Mouse (Mus musculus): ENCODE data around the gene Ndufab1. TPM values are rescaled to one million over a fixed set of nuclear protein-coding genes. Genes with fewer than 3 reads are reported as not detected.
"Not testable (repeated sequence)": the region's sequence is repeated elsewhere in the genome, so short reads cannot be mapped to it uniquely, and the experiment has no call there.

Ndufab1 gene
- 765 and 766 TPM in 2 replicates for polyA plus RNA-seq (2016; fragmentation: Nextera tagmentation; extraction: Ambion mirVana)

DNA sequence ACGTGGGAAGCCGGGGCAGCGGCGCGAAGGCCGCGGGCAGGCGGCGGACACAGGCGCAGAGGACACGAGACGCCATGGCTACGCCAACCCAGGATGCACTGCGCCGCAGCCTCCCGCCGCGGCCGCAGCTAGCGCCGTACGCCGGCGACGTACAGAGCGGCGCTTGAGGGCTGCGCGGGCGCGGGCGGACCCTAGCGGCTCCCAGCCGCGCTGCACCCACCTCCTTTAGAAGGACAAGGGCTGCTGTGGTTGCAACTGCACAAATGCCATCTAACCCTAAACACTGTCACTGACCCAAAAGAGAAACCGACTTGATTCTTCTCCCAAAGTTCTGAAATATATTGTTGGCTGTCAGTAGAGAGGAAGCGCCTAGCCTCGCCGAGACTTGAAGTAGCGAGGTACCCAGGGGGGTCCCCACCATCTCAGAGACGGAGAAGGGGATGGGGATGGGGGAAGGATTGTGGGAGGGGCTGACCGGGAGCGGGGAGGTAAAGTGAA is at the start of gene Ndufab1:
Gene Ndufab1, minus strand, starts transcription at position 140 of the 498 bp plus-strand sequence.
- H3K27ac ChIP-seq, result peak within 1 kb of the TSS; percentile 95
- H3K4me1 ChIP-seq (replicated peaks), result peaks cover 13% of the 10 kb centered on the region
- H3K9me3 ChIP-seq, result no peaks in the 10 kb centered on the region
- peak; percentile 88 for DNase-seq (ENCODE audit: low spot score)
- under 1% methylated on average over 43 of the region's 43 CpGs for WGBS
- peaks cover 30% of the 10 kb centered on the region for H3K36me3 ChIP-seq
- no peaks in the 10 kb centered on the region for H3K27me3 ChIP-seq (ENCODE audit: insufficient read depth, poor library complexity, severe bottlenecking)
- peak within 1 kb of the TSS; percentile 79 for H3K4me3 ChIP-seq

DNA sequence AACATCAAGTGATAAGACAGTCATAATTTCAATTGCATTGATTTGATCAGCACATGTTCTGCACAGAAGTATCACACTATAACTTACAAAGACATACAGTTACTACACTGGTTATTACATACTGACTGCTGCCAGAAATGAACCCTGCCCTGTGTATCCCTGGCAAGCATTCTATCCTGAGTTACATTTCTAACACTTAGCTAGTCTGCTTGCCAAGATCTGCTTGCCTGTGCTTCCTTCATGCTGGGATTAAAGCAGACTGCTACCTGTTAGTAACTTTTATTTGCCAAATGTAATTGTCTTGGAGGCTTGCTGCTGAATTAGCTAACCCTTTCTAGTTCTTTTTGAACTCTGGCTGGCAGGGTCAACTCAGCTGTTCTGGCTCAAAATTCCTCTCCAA is 39.3 kb upstream of the Ndufab1 start:
- DNase-seq (ENCODE audit: low spot score), result no peak
- H3K4me1 ChIP-seq (replicated peaks), result no peaks in the 10 kb centered on the region
- peaks cover 99% of the 10 kb centered on the region for H3K36me3 ChIP-seq
- no peak overlapping the region for H3K4me3 ChIP-seq
- no peaks in the 10 kb centered on the region for H3K9me3 ChIP-seq
- no peak overlapping the region for H3K27ac ChIP-seq
- H3K27me3 ChIP-seq (ENCODE audit: insufficient read depth, poor library complexity, severe bottlenecking), result no peaks in the 10 kb centered on the region

GRCm38 (mm10) chr7:122138190-122138589 is 36.5 kb upstream of the Ndufab1 start:
- Histone ChIP-seq H3K27me3 (ENCODE audit: insufficient read depth, poor library complexity, severe bottlenecking) (no peaks in the 10 kb centered on the region), H3K9me3 (no peaks in the 10 kb centered on the region), H3K27ac (no peak overlapping the region), H3K4me3 (no peak overlapping the region), H3K36me3 (peaks cover 89% of the 10 kb centered on the region), H3K4me1 (replicated peaks) (peaks cover 8% of the 10 kb centered on the region)
- no peak for DNase-seq (ENCODE audit: low spot score)
- WGBS, result 95% methylated on average over 5 of the region's 5 CpGs

DNA sequence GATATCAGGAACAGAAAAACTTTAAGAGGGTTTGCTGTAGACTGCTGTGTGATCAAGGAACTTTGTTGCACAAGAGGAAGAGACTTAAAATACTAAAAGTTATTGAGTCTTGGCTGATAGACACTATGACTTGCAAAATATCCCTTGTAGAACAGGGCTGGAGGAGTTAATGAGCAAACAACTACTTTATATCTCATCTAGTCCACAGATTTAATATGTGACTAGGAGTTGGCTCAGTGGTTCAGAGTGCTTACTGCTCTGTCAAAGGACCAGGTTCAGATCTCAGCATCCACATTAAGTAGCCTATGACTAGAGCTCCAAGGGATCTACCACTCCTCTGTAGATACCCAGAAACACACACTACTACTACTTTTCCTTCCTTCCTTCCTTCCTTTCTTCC is 35.4 kb upstream of the Ndufab1 start:
- no peaks in the 10 kb centered on the region for H3K27me3 ChIP-seq (ENCODE audit: insufficient read depth, poor library complexity, severe bottlenecking)
- no peaks in the 10 kb centered on the region for H3K9me3 ChIP-seq
- no peak overlapping the region for H3K4me3 ChIP-seq
- peaks cover 78% of the 10 kb centered on the region for H3K36me3 ChIP-seq
- no peak overlapping the region for H3K27ac ChIP-seq
- H3K4me1 ChIP-seq (replicated peaks), result peaks cover 10% of the 10 kb centered on the region
- DNase-seq (ENCODE audit: low spot score), result no peak

DNA sequence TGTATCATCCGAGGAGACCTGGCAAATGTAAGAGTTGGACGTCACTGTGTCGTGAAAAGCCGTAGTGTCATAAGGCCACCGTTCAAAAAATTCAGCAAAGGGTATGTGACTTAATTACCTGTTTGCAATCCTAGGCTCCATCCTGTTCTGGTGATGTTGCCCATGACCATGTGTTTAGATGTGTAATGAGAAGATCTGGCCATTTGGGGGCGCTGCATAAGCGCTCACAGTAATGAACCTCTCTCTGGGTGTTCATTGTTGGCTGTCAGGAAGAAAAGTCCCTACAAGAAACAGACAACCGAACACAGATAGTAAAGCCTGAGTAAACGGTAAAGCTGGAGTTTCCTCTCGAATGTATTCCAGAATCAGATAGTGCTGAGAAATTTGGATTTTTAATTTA is 33.4 kb upstream of the Ndufab1 start:
- no peak overlapping the region for H3K4me3 ChIP-seq
- no peaks in the 10 kb centered on the region for H3K9me3 ChIP-seq
- H3K4me1 ChIP-seq (replicated peaks), result peaks cover 21% of the 10 kb centered on the region
- H3K36me3 ChIP-seq, result peaks cover 58% of the 10 kb centered on the region
- peak; percentile 11 for DNase-seq (ENCODE audit: low spot score)
- H3K27me3 ChIP-seq (ENCODE audit: insufficient read depth, poor library complexity, severe bottlenecking), result no peaks in the 10 kb centered on the region
- H3K27ac ChIP-seq, result no peak overlapping the region
- 74% methylated on average over 10 of the region's 10 CpGs for WGBS

- H3K4me3 ChIP-seq, result peak overlapping the region; percentile 95
- no peaks in the 10 kb centered on the region for H3K27me3 ChIP-seq (ENCODE audit: insufficient read depth, poor library complexity, severe bottlenecking)
- 20% methylated on average over 8 of the region's 8 CpGs for WGBS
- peaks cover 21% of the 10 kb centered on the region for H3K4me1 ChIP-seq (replicated peaks)
- no peaks in the 10 kb centered on the region for H3K9me3 ChIP-seq
- peak overlapping the region; percentile 93 for H3K27ac ChIP-seq
- DNase-seq (ENCODE audit: low spot score), result no peak
- H3K36me3 ChIP-seq, result peaks cover 57% of the 10 kb centered on the region
Observed at GRCm38 (mm10) chr7:122133338-122133625, 31.6 kb upstream of the Ndufab1 start.

GRCm38 (mm10) chr7:122132497-122133337 is 31.0 kb upstream of the Ndufab1 start, which contains the start of the genes Palb2 and Dctn5:
Palb2 (minus strand) TSS chr7:122132985.
Dctn5 (plus strand) TSS chr7:122133041.
- no peaks in the 10 kb centered on the region for H3K27me3 ChIP-seq (ENCODE audit: insufficient read depth, poor library complexity, severe bottlenecking)
- H3K36me3 ChIP-seq, result peaks cover 57% of the 10 kb centered on the region
- peak within 1 kb of the TSS; percentile 95 for H3K4me3 ChIP-seq
- DNase-seq (ENCODE audit: low spot score), result peak; percentile 99
- under 1% methylated on average over 54 of the region's 54 CpGs for WGBS
- no peaks in the 10 kb centered on the region for H3K9me3 ChIP-seq
- peak within 1 kb of the TSS; percentile 93 for H3K27ac ChIP-seq
- peaks cover 21% of the 10 kb centered on the region for H3K4me1 ChIP-seq (replicated peaks)

GRCm38 (mm10) chr7:122131834-122132233 is 30.1 kb upstream of the Ndufab1 start:
- no peak for DNase-seq (ENCODE audit: low spot score)
- Histone ChIP-seq H3K36me3 (peaks cover 57% of the 10 kb centered on the region), H3K27ac (0 out of 2 replicates have a peak overlapping the region, but pooled peaks have one; percentile 93), H3K4me3 (peak overlapping the region; percentile 95), H3K9me3 (no peaks in the 10 kb centered on the region), H3K4me1 (replicated peaks) (peaks cover 21% of the 10 kb centered on the region), H3K27me3 (ENCODE audit: insufficient read depth, poor library complexity, severe bottlenecking) (no peaks in the 10 kb centered on the region)

DNA sequence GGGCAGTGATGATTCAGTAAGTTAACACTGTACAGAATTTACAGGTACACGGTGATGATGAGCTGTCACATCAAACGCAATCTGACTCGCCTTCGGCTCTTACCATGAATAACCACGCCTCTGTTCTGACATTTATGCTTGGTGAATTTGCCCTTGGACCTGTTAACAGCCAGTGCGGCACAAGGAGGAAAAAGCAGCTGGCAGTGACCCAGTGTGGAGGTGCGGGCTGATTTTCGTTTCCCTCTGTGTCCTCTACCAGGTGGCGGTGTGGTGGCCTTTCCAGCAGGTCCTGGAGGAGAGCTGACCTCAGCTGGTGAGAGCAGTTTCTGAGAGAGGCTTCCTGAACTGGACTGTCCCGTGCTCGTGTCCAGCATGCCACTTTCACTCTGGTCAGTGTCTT is 25.3 kb upstream of the Ndufab1 start:
- no peak for DNase-seq (ENCODE audit: low spot score)
- no peaks in the 10 kb centered on the region for H3K27me3 ChIP-seq (ENCODE audit: insufficient read depth, poor library complexity, severe bottlenecking)
- peaks cover 78% of the 10 kb centered on the region for H3K36me3 ChIP-seq
- H3K27ac ChIP-seq, result no peak overlapping the region
- 94% methylated on average over 11 of the region's 11 CpGs for WGBS
- no peaks in the 10 kb centered on the region for H3K9me3 ChIP-seq
- no peak overlapping the region for H3K4me3 ChIP-seq
- H3K4me1 ChIP-seq (replicated peaks), result peaks cover 9% of the 10 kb centered on the region

DNA sequence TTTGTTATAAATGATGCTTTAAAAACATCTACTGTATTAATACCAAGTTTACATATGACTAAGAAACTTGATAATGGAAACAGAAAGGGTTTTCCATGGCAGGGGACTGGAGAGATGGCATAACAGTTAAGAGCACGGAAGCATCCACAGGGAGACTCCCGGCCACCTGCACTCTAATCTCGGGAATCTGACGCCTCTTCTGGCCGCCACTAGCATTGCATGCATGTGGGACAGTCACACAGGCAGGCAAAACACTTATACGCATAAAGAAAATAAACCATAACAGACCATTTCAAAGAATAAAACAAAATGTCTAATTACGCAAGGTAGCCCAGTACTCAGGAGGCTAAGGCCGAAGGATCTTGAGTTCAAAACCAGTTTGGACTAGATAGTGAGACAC is 23.9 kb upstream of the Ndufab1 start:
- Histone ChIP-seq H3K4me1 (replicated peaks) (no peaks in the 10 kb centered on the region), H3K27me3 (ENCODE audit: insufficient read depth, poor library complexity, severe bottlenecking) (no peaks in the 10 kb centered on the region), H3K27ac (no peak overlapping the region), H3K36me3 (peaks cover 92% of the 10 kb centered on the region), H3K4me3 (no peak overlapping the region), H3K9me3 (no peaks in the 10 kb centered on the region)
- no peak for DNase-seq (ENCODE audit: low spot score)
- WGBS, result 78% methylated on average over 8 of the region's 8 CpGs

- Histone ChIP-seq H3K27ac (no peak overlapping the region), H3K9me3 (no peaks in the 10 kb centered on the region), H3K4me3 (no peak overlapping the region), H3K27me3 (ENCODE audit: insufficient read depth, poor library complexity, severe bottlenecking) (no peaks in the 10 kb centered on the region), H3K4me1 (replicated peaks) (no peaks in the 10 kb centered on the region), H3K36me3 (peaks cover 94% of the 10 kb centered on the region)
- 89% methylated on average over 4 of the region's 4 CpGs for WGBS
- no peak for DNase-seq (ENCODE audit: low spot score)
Observed at GRCm38 (mm10) chr7:122123518-122123917, 21.8 kb upstream of the Ndufab1 start.

GRCm38 (mm10) chr7:122108206-122108605 is 6.5 kb upstream of the Ndufab1 start:
- Histone ChIP-seq H3K4me3 (no peak overlapping the region), H3K27me3 (ENCODE audit: insufficient read depth, poor library complexity, severe bottlenecking) (no peaks in the 10 kb centered on the region), H3K36me3 (peaks cover 66% of the 10 kb centered on the region), H3K4me1 (replicated peaks) (no peaks in the 10 kb centered on the region), H3K9me3 (no peaks in the 10 kb centered on the region), H3K27ac (no peak overlapping the region)
- DNase-seq (ENCODE audit: low spot score), result no peak
- 91% methylated on average over 6 of the region's 6 CpGs for WGBS

GRCm38 (mm10) chr7:122101014-122101746 is 506 bp downstream of the Ndufab1 start:
- DNase-seq (ENCODE audit: low spot score), result peak; percentile 75
- not testable (repeated sequence) for H3K27me3 ChIP-seq (ENCODE audit: insufficient read depth, poor library complexity, severe bottlenecking); H3K9me3 ChIP-seq
- Histone ChIP-seq H3K4me1 (replicated peaks) (peaks cover 13% of the 10 kb centered on the region), H3K36me3 (peaks cover 32% of the 10 kb centered on the region), H3K4me3 (peak overlapping the region; percentile 79), H3K27ac (peak overlapping the region; percentile 95)
- WGBS, result 8% methylated on average over 28 of the region's 28 CpGs
